Mouse (Mus musculus) kidney, adult 2 months (tissue): ENCODE measurements around the gene Fbln5.

ENCODE experiments used
- CTCF ChIP-seq: fragments of 200-500 bp; conservative IDR thresholded peaks from 2 replicates; pipeline ENCODE4 v1.5.1; 2011; ENCODE audit warnings: low read depth, mild to moderate bottlenecking, control low read depth, low read length, moderate library complexity, mixed read lengths; ENCODE audit not compliant: insufficient read depth, insufficient read length
- POLR2A ChIP-seq: fragments of 200-500 bp; IDR thresholded peaks from one replicate; pipeline ENCODE4 v1.6.1; 2011; ENCODE audit warnings: low read depth, low read length, control low read depth

DNA sequence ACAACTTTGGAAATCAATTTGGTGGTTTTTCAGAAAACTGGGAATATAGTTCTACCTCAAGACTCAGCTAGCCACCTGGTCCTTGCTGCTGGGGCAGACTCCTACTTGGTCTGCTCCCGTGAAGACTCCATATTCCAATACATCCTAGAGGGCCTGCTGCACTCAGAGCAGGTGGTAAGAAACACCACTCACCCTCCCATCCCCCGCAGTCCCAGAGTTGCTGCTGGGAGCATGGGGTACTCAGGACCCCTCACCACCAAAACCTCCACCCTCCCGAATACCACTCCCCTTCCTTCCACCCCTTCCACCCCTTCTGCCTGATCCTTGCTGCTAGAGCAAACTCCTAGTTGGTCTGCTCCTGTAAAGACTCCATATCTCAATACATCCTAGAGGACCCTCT lies 119.7 kb downstream of the Fbln5 start:
- TF ChIP-seq POLR2A: no peak
- TF ChIP-seq CTCF: no peak
